ENCODE assay signal across 30 mouse cellular contexts in the genomic region with DNA sequence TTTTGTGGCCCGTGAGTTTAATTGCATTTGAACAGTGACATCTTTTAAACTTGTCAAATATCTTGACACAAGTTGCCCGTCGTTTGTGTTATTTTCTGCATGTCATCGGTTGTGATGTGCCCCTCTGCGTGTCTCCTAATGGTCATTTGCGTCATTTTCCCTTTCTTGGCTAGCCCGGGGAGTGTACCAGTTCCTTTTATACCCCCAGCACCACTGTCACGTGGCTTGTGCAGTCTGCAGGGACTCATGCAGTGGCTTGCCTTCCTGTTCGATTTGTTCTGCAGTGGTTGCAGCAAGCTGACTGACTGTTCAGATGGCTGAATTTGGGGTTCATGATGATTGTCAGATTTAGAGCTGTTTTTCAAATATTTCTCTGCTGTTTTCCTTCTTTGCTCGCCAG.
DNase-seq lines count a peak whose midpoint lies in the region; ATAC-seq and TF ChIP-seq lines count a peak whose summit lies in the region.
"Had no signal": no experiment of that assay in that cellular context is flagged by ENCODE, and none has a peak within 500 bp of the region (broad histone marks: within the 10 kb centered on the region; RNA-seq: fewer than 3 reads in every experiment).

No protein-coding gene starts in this region.

- H3K4me3 ChIP-seq in heart, embryonic 12.5 days, result no peak overlapping the region
- no peak overlapping the region for H3K4me3 ChIP-seq in heart, postnatal 0 days (ENCODE audit: low read depth, low read length)
- H3K4me3 ChIP-seq in kidney, postnatal 0 days (replicated peaks; ENCODE audit: low read depth, low read length), result no peak overlapping the region
- H3K4me3 ChIP-seq: embryonic facial prominence, embryonic 13.5 days; erythroblast, embryonic 14.5 days; gastrocnemius, adult 2 months; hindbrain, embryonic 10.5 days; intestine, embryonic 15.5 days; limb, embryonic 10.5 days; limb, embryonic 15.5 days; liver, embryonic 13.5 days had no signal

- H3K9ac ChIP-seq in heart, embryonic 12.5 days, result peak overlapping the region; percentile 28; the same call in 1 of the 2 replicates
- H3K9ac ChIP-seq in heart, postnatal 0 days (replicated peaks; ENCODE audit: low read depth, low read length), result no peak overlapping the region
- H3K9ac ChIP-seq in kidney, postnatal 0 days (ENCODE audit: low read depth, low read length), result no peak overlapping the region
- H3K9ac ChIP-seq: embryonic facial prominence, embryonic 13.5 days; intestine, embryonic 15.5 days; limb, embryonic 15.5 days; liver, embryonic 13.5 days had no signal

- H3K27ac ChIP-seq in heart, embryonic 12.5 days (ENCODE audit: poor library complexity, severe bottlenecking), result peak overlapping the region; percentile 83
- H3K27ac ChIP-seq in heart, postnatal 0 days (ENCODE audit: low read depth), result 0 out of 2 replicates have a peak overlapping the region, but pooled peaks have one; percentile 21
- H3K27ac ChIP-seq in kidney, postnatal 0 days, result no peak overlapping the region
- H3K27ac ChIP-seq: embryonic facial prominence, embryonic 13.5 days; gastrocnemius, adult 2 months; hindbrain, embryonic 10.5 days; intestine, embryonic 15.5 days; limb, embryonic 10.5 days; limb, embryonic 15.5 days; liver, embryonic 13.5 days had no signal

- peak overlapping the region; percentile 34 for H3K4me2 ChIP-seq in heart, embryonic 12.5 days
- H3K4me2 ChIP-seq in heart, postnatal 0 days (ENCODE audit: low read depth, low read length), result peak overlapping the region; percentile 35; the same call in 1 of the 2 replicates
- peak overlapping the region; percentile 3; the same call in 1 of the 2 replicates for H3K4me2 ChIP-seq in kidney, postnatal 0 days (ENCODE audit: low read length)
- H3K4me2 ChIP-seq: embryonic facial prominence, embryonic 13.5 days; intestine, embryonic 15.5 days; limb, embryonic 15.5 days; liver, embryonic 13.5 days had no signal

- peaks cover 44% of the 10 kb centered on the region for H3K4me1 ChIP-seq in heart, embryonic 12.5 days (replicated peaks)
- H3K4me1 ChIP-seq in heart, postnatal 0 days (ENCODE audit: control insufficient read depth, insufficient read depth), result peaks cover 23% of the 10 kb centered on the region
- H3K4me1 ChIP-seq in kidney, postnatal 0 days (replicated peaks; ENCODE audit: insufficient read depth, low read length), result 0 out of 2 replicates have a peak, but pooled peaks cover 11% of the 10 kb centered on the region
- H3K4me1 ChIP-seq: hindbrain, embryonic 10.5 days; limb, embryonic 10.5 days had no signal

- peaks cover 16% of the 10 kb centered on the region for H3K36me3 ChIP-seq in heart, embryonic 12.5 days
- no peaks in the 10 kb centered on the region for H3K36me3 ChIP-seq in heart, postnatal 0 days (replicated peaks; ENCODE audit: control insufficient read depth, insufficient read depth, low read length)
- no peaks in the 10 kb centered on the region; the same call in 1 of the 2 replicates for H3K36me3 ChIP-seq in kidney, postnatal 0 days (ENCODE audit: insufficient read depth, low read length)
- H3K36me3 ChIP-seq: intestine, embryonic 15.5 days had no signal

- TF ChIP-seq EP300 in heart, postnatal 0 days (IDR thresholded peaks at IDR 0.05; ENCODE audit: low read depth), result no peak

- no peaks in the 10 kb centered on the region for H3K9me3 ChIP-seq in heart, embryonic 12.5 days (replicated peaks)
- H3K9me3 ChIP-seq in heart, postnatal 0 days (replicated peaks; ENCODE audit: control insufficient read depth, low read length), result no peaks in the 10 kb centered on the region
- no peaks in the 10 kb centered on the region for H3K9me3 ChIP-seq in kidney, postnatal 0 days (replicated peaks; ENCODE audit: low read length)
- H3K9me3 ChIP-seq: embryonic facial prominence, embryonic 13.5 days; hindbrain, embryonic 10.5 days; intestine, embryonic 15.5 days; limb, embryonic 10.5 days; limb, embryonic 15.5 days; liver, embryonic 13.5 days had no signal

- no peaks in the 10 kb centered on the region for H3K27me3 ChIP-seq in heart, embryonic 12.5 days (replicated peaks)
- no peaks in the 10 kb centered on the region for H3K27me3 ChIP-seq in heart, postnatal 0 days (ENCODE audit: control insufficient read depth, insufficient read depth, low read length)
- H3K27me3 ChIP-seq in kidney, postnatal 0 days (ENCODE audit: insufficient read depth, low read length), result no peaks in the 10 kb centered on the region
- H3K27me3 ChIP-seq: embryonic facial prominence, embryonic 13.5 days; intestine, embryonic 15.5 days; limb, embryonic 15.5 days; liver, embryonic 13.5 days had no signal

- no peak for DNase-seq in heart, postnatal 25 days (ENCODE audit: low spot score)
- DNase-seq in heart, postnatal 0 days (ENCODE audit: low spot score), result peak; percentile 36
- no peak for DNase-seq in heart, postnatal 4 days
- DNase-seq in kidney, postnatal 0 days (ENCODE audit: low spot score), result no peak
- no peak for DNase-seq in kidney, postnatal 14 days
- DNase-seq: adrenal gland, postnatal 25 days; B cell, adult 2 months; cerebellum, adult 11-12 months; cerebellum, adult 9-11 months; embryo, embryonic 11 days; gastrocnemius, adult 2 months; gastrocnemius, postnatal 36 days; kidney, adult 9 months; layer of hippocampus, adult 9-11 months; liver, embryonic 13.5 days; lung, adult 18-20 months; lung, postnatal 10 days; right cerebral cortex, postnatal 25 days; thymus, adult 18-20 months; thymus, postnatal 25 days had no signal

- WGBS in heart, embryonic 12.5 days, result 53% methylated on average over 10 of the region's 10 CpGs
- WGBS in heart, postnatal 0 days, result 28% methylated on average over 10 of the region's 10 CpGs
- 40% methylated on average over 10 of the region's 10 CpGs for WGBS in kidney, postnatal 0 days

- no peak for ATAC-seq in heart, embryonic 12.5 days (ENCODE audit: insufficient number of reproducible peaks, low FRiP score)
- no peak; the same call in 1 of the 2 replicates for ATAC-seq in heart, postnatal 0 days (ENCODE audit: insufficient read depth, low read depth)
- ATAC-seq in kidney, postnatal 0 days (replicated peaks; ENCODE audit: low FRiP score, low read depth), result no peak
- ATAC-seq: forebrain, embryonic 16.5 days; hindbrain, embryonic 16.5 days; midbrain, embryonic 16.5 days had no signal

- TF ChIP-seq CTCF in heart, postnatal 0 days (IDR thresholded peaks at IDR 0.05; ENCODE audit: low read depth), result no peak
- no peak for TF ChIP-seq CTCF in kidney, postnatal 0 days (IDR thresholded peaks at IDR 0.05; ENCODE audit: low read depth)

- intact Hi-C loops in heart, postnatal 25 days (cut with DNase I), result no loop called here
